Mouse (Mus musculus): ENCODE results near the gene Slc41a2.

Slc41a2 gene

DNA sequence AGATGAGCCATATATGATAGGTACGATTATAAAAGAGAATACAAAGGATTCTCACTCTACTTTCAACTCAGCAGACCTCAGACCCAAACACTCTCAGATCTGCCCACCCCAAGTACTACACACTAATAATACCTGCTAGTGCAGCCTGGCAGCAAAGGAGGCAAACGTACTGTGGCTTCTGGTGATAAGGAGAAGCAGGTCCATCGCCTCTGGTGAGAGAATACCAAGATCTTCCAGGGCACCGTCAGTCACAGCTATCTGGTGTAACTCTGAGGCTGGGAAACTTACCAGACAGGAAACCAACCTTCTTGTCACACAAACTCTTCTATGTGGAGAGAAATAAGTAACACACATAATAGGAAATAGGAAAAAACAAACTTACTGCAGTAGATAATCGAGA is 24.6 kb downstream of the Slc41a2 start:
- no peak for DNase-seq (ENCODE audit: low spot score in 2 of 2)

DNA sequence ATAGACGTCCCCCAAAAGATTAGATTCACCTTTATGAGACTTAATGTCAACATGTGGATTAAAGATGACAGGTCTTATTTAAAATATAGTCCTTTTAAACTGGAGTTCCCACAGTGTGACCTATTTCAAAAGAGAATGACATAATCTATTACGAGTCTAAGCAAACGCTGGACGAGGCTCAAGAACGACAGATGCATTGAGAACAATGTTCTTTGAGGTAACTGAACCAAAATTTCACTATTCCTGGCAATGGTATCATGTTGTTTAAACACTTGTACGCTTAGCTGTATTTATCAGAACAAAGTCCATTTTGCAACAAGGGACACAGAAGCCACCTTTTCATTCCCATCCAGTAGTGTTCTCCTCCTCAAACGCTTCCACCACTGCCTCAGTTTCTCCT is 27.3 kb downstream of the Slc41a2 start:
- DNase-seq (ENCODE audit: low spot score in 2 of 2), result no peak

DNA sequence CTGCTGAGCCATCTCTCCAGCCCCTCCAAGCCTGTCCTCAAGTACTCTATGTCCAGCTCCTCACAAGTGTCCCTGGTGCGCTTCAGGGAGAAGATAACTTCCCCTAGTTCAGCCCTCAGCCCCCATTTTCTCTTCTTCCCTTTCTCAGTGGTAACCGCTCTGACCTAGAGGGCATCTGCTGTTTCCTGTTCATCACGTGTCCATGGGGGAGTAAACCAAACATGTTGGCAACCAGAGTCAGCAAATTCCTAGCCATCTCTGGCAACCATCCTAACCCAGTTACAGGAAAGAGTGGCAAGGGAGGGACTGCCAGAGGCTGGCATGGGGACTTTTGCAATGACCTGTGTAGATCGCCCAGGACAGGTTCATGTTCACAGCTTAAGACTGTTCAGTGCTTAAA is 36.0 kb downstream of the Slc41a2 start:
- no peak for DNase-seq (ENCODE audit: low spot score in 2 of 2)

- no peak for DNase-seq (ENCODE audit: low spot score in 2 of 2)
Observed at GRCm38 (mm10) chr10:83301054-83301453, 36.6 kb downstream of the Slc41a2 start.

- no peak for DNase-seq (ENCODE audit: low spot score in 2 of 2)
Observed at GRCm38 (mm10) chr10:83297017-83297416, 40.7 kb downstream of the Slc41a2 start.

DNA sequence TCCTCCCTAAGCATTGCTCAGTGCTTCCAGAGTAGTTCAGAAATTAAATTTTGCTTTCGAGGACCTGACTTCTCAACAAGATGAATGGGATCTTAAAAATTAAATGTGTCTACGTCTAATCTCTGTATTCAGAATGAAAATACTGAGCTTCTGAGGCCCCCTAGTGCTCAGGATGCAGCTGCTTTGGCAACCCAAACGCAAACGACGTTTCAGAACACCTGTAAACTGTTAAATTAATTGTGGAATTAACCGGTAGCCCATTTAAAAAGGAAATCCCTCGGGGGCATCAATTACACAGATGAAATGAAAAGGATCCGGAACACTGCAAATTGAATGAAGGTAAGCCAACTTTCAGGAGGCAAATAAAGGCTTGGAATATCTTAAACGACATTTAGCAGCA is 42.9 kb downstream of the Slc41a2 start:
- no peak for DNase-seq (ENCODE audit: low spot score in 2 of 2)

- no peak for DNase-seq (ENCODE audit: low spot score in 2 of 2)
Observed at GRCm38 (mm10) chr10:83293352-83293751, 44.3 kb downstream of the Slc41a2 start.

DNA sequence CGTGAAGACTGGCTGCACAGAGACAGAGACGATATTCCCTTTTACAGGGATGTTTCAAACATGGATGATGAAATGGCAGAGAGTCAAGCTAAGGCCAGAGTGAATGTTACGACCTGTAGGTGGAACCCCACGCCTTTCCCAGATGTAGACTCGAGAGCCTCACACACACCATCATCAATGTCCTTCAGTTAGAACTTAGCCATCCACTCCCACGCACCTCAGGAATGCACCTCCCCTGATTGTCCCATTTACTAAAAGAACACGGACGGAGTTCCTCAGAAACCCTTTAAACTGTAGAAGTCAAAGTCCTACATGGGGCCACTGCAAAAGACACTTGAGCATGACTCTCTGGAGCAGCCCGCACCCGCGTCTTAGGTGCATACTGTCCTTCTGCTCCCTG is 46.0 kb downstream of the Slc41a2 start:
- no peak for DNase-seq (ENCODE audit: low spot score in 2 of 2)

DNA sequence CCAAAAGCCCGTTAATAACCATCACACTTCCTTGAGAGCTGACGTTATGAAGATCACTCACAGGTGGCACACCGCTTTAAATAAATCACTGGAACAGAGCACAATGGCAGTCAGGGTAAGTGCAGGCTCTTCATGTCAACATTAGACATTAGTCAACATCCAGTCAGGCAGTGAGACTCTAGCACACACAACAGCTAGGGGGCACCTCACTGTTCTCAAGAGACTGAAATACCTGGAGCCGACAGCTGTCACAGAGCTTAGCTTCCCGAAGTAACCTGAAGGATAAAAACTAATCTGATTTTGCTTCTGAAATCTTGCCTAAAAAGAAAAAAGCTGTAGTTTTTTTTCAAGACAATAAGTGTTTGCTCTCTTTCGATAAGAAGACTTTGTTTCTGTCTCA is 49.9 kb downstream of the Slc41a2 start:
- no peak for DNase-seq (ENCODE audit: low spot score in 2 of 2)

- no peak for DNase-seq (ENCODE audit: low spot score in 2 of 2)
Observed at GRCm38 (mm10) chr10:83286399-83286798, 51.3 kb downstream of the Slc41a2 start.

GRCm38 (mm10) chr10:83285724-83286256 is 51.9 kb downstream of the Slc41a2 start:
- DNase-seq (ENCODE audit: low spot score in 2 of 2), result no peak

- DNase-seq (ENCODE audit: low spot score in 2 of 2), result no peak
Observed at GRCm38 (mm10) chr10:83284916-83285315, 52.8 kb downstream of the Slc41a2 start.

- no peak for DNase-seq (ENCODE audit: low spot score in 2 of 2)
Observed at GRCm38 (mm10) chr10:83266731-83267130, 71.0 kb downstream of the Slc41a2 start.

DNA sequence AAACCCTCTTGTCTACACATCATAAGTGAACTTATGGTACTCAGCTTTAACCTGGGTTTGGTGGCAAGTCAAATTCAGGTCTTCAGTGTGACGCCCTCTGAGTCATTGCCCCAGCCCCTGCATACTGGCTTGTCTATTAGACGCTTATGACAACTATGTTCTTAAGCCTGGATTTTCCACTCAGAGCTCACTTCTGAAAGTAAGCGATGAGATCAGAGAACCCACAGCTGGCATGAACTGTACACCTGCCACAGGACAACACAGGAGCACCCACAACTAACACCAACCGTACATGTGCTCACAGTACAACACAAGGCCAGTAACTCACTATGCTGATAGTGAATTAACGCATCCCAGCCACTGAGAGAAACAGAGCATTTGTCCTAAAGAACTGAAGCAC is 71.4 kb downstream of the Slc41a2 start:
- DNase-seq (ENCODE audit: low spot score in 2 of 2), result no peak

GRCm38 (mm10) chr10:83264680-83265079 is 73.0 kb downstream of the Slc41a2 start:
- DNase-seq (ENCODE audit: low spot score in 2 of 2), result no peak

- DNase-seq (ENCODE audit: low spot score in 2 of 2), result no peak
Observed at GRCm38 (mm10) chr10:83264056-83264455, 73.6 kb downstream of the Slc41a2 start.

DNA sequence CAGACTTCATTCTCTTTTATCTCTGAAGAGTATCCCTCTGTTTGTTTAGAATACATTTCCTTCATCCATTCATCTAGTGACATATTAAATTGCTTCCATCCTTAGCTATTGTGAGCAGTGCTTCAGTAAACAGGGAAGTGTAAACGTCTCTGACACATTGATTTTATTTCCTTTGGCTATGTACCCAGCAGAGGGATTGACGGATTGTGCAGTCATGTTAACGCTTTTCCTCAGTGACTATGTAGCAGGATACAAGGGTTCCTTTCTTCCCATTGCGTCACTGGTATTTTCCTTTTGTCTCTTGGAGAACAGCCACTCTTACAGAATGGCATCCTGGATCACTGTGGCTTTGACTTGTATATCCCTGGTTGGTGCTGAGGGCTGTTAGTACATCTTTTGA is 76.4 kb downstream of the Slc41a2 start:
- no peak for DNase-seq (ENCODE audit: low spot score in 2 of 2)

DNA sequence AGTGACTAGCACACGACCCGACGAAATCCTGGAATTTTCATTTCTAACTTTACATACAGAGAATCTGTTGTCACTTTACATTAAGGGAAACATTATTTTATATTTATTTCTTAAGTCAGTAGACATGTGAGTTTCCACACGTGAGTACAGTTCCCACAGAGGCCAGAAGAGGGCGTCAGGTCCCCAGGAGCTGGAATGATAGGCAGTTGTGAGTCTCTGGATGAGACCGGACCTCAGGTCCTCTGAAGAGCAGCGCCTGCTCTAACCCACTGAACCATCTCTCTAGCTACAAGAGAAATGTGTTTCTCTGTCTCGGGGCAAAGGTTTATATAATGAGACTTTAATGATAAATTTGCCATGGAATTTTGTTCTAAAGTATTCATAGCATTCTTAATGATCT is 86.3 kb downstream of the Slc41a2 start:
- DNase-seq (ENCODE audit: low spot score in 2 of 2), result no peak

GRCm38 (mm10) chr10:83248036-83248435 is 89.6 kb downstream of the Slc41a2 start:
- DNase-seq (ENCODE audit: low spot score in 2 of 2), result no peak

GRCm38 (mm10) chr10:83245720-83246119 is 92.0 kb downstream of the Slc41a2 start:
- no peak for DNase-seq (ENCODE audit: low spot score in 2 of 2)

DNA sequence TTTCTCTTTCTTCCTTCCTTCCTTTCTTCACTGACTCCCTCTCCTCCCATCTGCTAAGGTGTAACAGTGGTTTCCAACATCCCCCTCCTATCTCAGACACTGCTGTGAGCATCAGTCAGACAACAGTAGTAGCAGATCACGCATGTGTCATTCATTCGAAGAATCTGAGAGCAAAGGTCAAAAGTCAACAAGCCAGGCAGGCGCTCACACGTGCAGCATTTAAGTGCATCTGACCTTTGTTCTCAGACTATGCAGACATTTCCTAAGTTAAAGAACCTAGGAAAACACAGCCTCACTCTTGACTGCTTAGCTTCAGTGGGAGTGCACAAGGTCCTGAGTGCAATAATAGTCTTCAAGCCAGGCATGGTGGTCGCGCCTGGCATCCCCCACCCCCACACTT is 93.6 kb downstream of the Slc41a2 start:
- no peak for DNase-seq (ENCODE audit: low spot score in 2 of 2)

GRCm38 (mm10) chr10:83242106-83242686 is 95.5 kb downstream of the Slc41a2 start:
- no peak for DNase-seq (ENCODE audit: low spot score in 2 of 2)

DNA sequence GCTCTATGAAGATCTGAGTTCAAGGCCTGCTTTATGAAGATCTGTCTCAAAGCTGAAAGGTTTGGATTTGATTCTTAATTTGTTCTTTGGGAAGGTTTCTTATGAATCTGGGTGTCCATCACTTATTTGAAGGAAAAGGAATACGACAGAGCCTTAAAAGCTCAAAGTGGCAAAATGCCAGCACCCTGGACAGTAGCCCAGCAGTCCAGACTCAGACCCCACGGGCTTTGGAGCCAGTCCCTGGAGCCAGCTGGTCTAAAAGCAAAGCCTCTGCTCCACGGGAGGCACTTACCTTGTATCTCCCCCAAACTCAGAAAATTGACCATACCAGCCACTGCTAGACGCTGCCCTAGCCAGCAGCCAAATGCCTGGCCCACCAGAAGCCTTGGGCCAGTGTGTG is 103.3 kb downstream of the Slc41a2 start:
- DNase-seq (ENCODE audit: low spot score in 2 of 2), result no peak

DNA sequence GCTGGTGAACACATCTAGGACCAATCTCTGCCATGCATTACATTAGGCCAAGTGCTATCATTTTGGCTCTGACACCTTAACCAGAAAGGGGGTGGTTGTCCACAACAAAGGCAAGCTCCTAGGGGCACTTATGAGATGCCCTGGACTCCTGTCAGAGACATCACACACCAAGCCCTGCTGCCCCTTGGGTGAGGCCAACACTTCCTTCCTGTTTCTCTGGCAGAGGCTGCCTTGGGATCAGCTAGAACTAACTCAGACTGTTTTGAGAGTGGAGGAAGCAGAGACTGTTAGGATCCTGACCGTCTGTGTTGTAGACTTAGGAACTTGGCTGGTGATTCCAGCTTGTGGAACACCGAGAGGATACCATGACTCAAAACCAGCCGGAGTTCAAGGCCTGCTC is 103.7 kb downstream of the Slc41a2 start:
- DNase-seq (ENCODE audit: low spot score in 2 of 2), result no peak
